Mouse (Mus musculus) left cerebral cortex, adult 8-10 months (tissue): ENCODE data around the gene Hipk2. TPM values are rescaled to one million over a fixed set of nuclear protein-coding genes. Genes with fewer than 3 reads are reported as not detected.

Source experiments
- DNase-seq, 2 experiments: peaks; one replicate each; pipeline ENCODE4 v3.0.0; 2022; ENCODE audit warnings: low spot score in 2 of 2
- total RNA-seq, 4 experiments: library from RNA; stranded (reverse); gene quantifications; 2 replicates each; pipeline ENCODE4 v1.2.4; 2022

Hipk2 gene
- total RNA-seq, 4 experiments from 2014 or later, result 63.1 to 76.0 (median 71.7) TPM

DNA sequence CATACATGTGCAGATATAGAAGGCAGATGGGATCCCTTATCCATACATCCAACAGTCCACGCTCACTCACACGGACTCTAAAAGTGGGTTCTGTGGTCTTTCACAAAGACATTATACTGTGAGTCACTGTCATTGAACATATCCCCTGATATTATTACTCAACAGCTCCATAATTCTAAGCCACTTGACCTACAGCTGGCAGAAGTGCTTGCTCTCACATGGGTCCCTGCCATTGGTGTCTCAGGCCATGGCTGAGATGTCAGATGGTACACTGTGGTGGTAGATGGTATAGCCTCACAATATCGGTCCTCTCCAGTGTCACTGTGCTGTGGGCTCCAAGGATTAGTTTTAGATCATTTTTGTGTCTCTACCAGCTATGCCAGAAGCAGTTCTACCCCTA lies 42.2 kb downstream of the Hipk2 start:
- DNase-seq, result no peak

DNA sequence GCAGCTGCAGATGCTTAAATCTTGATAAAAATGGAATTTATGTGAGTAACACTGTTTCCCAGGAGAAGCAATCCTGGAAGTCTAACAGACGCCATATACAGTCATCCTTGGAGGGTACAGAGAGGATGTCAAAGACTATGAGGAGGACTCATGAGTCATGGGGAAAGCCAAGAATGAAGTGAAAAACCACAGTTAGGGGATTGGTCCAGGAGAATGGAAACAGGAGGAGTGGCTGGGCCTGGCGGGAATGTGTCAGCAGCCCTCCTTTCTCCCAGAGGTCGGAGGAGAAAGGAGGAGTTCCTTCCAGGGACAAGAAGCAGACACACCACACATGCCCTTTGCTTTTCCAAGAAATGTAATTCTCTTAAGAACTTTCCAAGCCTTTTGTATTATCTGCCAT lies 46.5 kb downstream of the Hipk2 start:
- DNase-seq, result no peak

DNA sequence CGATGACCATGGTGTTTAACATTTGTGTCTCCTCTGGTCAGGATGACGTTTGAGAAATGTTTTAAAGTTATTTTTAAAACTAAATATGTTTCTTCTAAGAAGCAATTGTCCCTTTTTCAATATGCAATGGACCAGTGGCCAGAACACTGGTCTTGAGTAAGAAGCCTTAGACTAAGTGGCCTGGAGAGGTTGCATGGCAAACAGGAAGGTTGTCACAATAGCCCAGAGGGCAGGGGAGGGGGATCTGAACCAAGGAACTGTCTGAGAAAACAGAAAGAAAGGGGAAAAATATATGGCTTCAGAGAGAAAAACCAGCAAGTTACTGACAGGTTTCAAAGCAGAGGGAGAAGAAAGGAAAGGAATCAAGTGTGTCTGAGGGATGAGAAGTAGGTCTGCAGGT lies 47.8 kb downstream of the Hipk2 start:
- DNase-seq, result no peak

DNA sequence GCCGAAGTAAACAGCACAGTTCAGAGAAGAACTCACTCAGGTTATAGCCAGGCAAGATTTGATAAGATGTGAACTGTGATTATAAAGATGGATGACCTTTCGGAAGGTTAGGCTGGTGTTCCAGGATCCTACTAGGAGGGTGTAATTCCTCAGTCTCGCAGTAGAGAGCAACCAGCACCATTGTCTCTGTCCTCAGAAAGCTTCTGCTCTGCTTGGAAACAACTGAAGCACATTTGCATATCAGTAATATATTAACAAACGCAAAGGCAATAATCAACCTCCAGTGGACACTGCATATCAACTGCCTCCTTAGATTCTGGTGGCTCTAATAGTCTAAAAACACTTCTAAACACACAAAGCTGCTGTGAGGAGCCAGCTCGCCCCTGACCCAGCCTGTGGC lies 48.5 kb downstream of the Hipk2 start:
- no peak for DNase-seq

DNA sequence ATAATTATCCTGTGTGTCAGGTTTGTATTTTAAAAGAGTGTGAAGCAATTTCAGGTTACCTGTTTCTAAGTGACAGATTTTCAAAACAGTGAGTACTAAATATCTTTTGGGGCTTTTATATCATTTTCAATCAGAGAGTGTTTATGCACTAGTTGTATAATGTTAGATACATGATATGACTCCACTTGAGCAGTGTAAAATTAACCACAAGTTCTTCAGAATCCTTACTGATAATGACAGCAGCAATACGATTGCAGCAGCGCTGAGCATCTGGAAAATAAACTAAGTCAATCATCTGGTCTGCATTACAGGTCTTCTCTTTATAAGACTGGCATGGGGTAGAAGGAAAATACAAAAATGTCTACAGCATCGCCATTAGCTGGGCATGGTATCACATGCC lies 49.1 kb downstream of the Hipk2 start:
- no peak for DNase-seq

DNA sequence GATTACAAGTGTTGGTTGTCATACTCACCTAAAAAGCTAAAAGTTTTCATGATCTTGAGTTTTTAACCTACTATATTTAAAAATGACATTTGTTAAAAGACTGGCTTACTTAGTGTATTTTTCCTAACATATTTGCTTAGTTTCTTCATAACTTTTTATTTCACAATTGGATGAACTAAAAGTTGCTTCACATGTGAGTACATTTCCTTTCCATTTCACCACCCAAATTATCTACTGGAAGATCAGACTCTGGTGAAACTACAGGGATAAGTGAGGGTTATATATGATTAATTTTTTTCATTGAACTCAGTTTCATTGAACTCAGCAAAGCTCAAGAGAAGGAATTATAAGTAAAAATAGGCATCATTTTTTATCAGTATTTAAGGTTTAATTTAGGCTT lies 50.1 kb downstream of the Hipk2 start:
- no peak for DNase-seq

DNA sequence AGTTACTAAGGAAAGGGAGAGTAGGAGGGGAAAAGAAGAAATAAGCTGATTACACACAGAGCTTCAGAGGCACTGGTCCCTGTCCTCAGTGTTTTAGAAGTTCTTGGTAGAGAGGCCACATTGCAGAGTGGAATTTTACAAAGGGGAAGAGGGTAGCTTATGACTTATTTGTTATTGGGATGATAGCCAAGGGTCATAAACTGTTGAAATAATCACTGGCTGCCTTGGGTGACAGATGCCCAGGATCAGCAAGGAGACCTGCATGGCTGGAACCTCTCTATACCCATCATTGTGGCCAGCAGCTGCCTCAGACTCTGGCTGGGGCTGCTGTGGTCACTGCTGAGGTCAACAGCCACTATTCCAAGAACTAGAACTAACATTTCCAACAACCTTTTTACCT lies 52.1 kb downstream of the Hipk2 start:
- no peak for DNase-seq

DNA sequence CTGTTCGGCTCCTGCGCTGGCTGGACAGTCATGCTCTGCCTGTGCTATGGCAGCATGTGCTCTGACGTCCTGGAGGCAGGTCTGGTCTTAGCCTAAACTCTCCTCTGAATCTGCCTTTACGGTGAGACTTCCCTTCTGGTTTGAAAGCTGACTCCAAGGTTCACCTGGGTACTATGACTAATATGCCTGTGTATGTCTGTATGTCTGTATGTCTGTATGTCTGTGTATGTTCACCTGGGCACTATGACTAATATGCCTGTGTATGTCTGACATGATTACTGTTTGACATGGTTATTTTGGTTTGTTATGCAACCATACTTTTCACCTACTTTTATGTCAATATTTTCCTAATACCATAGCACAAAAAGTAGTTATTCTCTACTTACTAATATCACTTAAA lies 52.8 kb downstream of the Hipk2 start:
- DNase-seq, result no peak

DNA sequence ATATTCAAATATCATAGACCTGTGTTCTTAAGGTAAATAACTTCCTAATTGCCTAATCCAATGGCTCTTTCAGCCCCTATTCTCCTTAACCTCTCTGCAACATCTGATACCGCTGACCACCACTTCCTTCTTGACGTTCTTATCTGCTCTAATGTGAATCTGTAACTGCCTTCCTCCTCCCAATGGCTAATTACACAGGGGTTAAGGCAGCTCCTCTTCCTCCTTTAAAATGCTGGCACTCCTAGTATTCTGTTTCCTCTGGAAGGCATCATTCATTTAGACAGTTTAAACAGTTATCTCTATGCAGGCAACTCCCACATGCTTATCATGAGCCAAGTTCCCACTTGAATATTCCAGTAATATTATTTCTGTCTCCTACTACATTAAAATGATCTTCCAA lies 54.3 kb downstream of the Hipk2 start:
- DNase-seq, result no peak

DNA sequence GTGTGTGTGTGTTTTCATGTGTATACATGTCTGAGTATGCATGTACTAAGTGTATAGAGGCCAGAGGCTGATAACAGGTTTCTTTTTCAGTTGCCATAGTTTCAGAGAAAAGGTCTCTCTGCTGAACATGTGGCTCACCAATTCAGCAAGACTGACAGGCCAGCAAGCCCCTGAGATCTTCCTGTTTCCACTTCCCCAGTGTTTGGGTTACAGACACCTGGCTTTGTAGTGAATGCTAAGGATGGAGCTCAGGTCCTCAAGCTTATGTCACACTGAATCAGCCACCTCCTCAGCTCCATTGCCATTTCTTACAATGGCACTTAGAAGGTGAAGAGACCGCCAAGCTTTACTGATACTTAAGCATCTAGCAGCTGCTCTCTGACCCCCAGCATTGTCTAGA lies 55.1 kb downstream of the Hipk2 start:
- no peak for DNase-seq

DNA sequence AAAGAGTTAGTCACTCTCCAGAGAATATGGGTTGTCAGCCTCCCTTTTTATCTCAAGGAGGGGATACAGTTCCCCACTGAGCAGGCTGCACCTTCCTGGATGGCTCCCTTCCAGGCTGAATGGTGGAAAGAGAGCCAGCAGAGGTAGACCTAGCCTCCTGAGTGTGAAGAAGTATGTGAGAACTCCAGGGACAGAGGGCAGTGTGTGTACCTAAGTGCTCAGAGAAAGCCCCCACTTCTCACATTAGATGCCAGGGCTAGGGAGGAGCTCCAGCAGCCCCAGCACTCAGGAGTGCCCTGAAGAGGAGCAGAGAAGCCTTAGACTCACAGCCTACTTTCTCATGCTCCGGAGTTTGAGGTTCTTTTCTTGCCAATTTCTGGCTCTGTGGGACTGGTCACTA lies 59.7 kb downstream of the Hipk2 start:
- no peak for DNase-seq

DNA sequence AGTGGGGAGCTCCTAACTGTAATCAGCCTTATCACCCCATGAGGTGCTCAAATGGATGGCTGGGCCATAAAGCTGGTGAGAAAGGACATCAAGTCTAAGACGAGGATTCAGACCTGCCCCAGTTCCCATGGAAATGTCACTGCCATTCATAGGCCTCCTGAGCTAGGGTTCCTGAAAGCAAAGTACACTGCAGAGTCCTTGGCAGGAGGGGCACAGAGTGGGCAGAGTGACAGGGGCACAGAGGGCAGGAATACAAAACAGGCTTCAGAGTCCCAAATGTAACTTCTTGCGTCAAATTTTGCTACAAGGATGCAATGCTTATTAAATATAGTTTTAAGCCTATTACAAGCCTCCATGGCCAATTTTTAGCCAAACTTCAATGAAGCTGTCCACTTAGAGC lies 60.4 kb downstream of the Hipk2 start:
- DNase-seq, result no peak

DNA sequence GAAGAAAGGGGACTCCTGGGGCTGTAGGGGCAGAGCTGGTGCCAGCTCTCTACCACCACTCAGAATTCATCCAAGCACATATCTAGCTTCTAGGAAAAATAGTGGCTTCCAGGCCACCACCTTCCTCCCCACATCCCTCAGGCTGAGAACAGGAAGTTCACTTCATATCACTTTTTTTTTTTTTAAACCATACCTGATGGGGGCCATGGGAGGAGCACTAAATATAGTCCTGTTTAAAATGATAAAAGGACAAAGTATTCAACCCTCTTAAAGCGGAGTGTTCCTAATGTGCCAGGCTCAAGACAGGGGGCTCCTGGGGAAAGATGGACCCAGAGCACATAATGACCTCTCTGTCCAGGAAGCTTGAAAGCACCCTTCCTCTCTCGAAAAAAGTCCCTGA lies 61.3 kb downstream of the Hipk2 start:
- no peak for DNase-seq

DNA sequence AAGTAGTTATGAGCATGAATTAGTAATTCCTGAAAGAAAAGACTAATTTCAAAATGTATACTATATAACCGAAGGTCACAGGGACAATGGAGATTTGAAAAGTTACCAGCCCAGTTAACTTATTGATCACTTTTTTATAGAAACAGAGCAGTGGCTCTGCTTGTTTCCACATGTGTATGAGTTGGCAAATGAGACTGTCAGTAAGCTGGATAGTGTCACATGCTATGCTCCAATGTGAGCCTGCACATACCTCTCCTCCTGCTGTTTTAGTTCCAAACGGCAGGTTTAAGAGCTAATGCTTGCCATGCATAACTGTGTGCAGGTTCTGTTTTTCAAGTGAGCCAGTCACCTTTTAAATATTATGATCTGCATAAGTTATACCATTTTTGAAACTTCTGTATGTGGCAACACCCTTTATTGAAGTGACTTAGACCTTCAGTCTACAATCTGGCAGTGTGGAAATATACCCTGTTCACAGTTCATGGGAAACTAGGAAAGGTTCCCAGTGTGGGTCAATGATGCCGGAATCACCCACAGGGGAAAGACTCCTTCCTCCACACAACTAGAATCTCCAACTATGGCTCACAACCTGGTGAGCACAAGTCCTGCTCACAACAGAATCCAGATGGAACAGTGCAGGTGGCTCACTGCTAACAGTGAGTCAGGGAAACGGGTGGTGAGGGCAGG lies 64.4 kb downstream of the Hipk2 start:
- DNase-seq, result no peak

DNA sequence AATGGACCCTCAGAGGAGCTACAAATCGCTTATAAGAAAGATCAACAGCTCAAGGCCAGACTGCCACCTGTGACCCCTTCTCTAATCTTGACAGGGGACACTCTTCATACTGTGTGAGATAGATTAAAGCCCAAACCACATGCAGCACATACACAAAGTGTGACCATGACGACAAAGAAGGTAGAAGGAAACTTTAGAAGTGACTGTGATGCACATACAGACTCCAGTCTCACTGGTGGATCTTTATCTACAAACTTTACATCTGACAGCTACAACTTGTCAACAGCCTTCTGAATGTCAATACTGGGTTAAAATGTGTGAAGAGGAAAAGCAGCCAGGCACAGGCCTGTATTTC lies 65.9 kb downstream of the Hipk2 start:
- no peak for DNase-seq

DNA sequence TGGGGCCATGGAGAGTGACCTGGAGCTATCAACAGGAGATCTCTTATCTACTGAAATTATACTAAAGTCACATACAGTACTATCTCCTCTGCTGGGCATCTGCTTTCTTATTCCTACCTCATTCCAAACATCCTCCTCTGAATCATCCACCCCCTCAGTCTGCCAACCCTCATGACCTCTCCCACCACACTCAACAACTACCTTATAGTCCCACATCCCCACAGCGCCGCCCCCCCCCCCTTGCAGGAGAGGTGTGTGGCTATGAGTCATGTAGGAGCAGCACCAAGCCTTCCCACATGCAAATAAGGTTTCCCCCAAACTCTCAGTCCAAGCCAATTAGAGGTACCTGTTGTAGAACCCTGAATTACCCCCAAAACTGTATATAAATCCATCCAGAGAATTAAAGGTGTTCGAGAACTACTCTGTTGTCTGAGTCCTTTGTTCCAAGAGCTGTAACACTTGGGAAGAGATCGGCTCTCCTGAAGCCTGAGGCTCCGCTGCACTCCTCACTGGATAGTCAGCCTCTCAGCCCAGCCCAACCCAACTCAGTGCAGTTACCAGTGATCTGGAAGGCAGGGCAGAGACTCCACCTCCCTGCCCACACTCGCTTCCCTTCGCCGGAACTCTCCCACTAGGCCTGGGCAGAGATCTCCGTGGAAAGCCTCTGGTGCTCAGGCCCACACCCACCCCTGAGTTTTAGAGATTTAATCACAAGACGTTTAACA lies 66.4 kb downstream of the Hipk2 start:
- no peak for DNase-seq

DNA sequence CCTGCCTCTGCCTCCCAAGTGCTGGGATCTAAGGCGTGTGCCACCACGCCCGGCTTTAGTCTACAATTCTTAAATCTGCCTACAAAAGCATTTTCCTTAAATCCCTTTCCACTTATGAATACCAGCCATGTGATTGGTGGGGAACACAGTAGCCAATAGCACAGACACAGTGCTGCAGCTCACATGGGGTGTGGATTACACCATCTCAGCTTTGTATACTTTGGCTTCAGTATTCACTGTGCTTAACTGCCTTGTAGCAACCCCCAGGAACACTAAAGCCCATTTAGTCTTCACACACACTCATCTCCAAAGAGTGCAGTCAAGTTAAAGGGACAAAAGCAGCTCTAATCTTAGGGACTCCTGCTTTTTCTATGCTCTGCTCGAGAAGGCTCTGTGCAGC lies 67.6 kb downstream of the Hipk2 start:
- no peak for DNase-seq

DNA sequence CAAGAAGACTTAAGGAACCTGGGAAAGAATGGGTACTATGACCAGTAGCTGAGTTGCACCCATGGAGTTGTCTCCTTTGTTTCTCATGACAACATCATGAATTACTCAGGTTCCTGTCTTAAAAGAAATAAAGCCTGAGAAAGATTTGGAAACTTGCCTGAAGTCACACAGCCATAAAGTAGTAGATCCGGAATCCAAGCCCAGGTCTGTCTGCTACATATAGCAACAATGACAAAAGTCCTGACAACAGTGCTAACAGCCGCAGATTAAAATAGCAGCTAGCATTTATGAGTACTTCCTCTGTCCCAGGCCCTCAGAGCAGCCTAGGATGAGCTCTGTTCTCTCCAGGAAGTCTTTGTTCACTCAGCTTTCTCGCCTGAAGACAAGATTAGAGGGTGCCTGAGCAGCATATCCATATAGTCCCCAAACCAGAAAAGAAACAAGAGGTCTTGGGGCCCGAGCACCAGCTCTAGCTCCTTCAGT lies 69.0 kb downstream of the Hipk2 start:
- no peak for DNase-seq

DNA sequence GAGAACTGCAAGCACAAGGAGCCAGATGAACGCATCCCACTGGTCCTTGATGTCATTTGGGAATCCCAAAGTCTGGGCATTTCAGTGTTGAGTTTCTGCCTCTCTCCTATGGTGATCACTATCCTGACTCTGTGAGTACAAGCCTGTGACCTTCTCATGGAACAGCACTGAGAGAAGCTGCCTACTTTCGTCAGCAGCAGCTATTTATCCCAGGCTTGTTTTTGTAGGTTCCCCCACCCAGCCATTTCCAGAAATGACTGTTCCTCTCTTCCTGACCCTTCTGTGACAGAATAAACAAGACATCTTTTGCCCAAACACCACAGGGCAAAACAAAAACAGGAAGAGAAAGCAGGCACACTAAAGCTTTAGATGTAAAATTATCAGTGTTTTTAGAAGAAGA lies 70.4 kb downstream of the Hipk2 start:
- no peak for DNase-seq

DNA sequence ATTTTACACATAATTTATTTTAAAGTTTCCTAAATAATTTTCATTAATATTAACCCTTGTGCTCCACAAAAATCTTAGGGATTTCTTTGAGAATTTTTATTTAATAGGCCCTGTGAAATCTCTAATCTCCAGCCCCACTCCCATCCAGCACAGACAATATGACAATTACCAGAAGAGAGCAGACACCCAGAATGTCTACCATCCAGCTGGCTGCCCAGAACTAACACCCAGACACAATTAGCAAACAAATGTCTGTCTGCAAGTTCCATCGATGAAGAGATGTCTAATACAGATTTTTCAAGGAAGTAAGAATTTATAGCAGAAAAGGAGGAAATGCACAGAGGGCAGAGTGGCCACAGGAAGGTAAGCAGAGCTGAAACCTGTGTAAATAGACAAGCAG lies 74.7 kb downstream of the Hipk2 start:
- DNase-seq, result no peak

DNA sequence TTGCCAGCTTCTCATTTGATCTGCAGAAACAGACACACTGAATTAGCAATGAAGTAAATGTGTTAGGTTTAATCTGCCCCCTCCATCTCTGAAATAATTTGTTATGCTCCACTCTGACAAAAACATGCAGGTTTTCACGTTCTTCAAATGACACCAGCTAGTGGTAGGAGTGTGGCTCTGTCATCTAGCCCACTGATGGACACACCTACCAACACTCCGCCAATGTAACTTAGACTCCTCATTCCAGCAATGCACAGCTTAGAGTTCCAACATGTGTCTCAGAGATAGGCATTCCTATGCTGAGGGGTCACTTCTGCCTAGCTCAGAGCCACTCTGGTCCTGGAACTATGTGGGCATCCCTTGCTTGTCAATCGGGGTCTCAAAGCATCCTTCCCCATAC lies 78.4 kb downstream of the Hipk2 start:
- no peak for DNase-seq

DNA sequence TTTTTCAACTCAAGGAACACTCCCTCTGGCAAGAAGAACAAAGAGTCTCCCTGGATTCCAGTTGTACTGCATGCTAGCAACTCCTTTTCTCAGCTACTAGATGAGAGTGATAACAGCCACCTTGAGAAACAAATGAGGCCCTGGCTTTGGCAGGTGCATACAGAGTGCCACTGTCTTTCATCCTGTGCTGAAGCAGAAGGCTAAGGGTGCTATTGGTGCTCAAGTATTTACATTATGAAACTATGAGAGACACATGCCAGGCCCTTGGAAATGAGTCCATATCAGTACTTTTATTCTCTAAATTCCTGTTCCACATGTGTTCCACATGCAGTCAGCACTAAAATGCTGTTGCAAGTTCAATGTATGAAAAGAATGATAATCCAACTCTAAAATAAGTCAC lies 79.0 kb downstream of the Hipk2 start:
- DNase-seq, result no peak

DNA sequence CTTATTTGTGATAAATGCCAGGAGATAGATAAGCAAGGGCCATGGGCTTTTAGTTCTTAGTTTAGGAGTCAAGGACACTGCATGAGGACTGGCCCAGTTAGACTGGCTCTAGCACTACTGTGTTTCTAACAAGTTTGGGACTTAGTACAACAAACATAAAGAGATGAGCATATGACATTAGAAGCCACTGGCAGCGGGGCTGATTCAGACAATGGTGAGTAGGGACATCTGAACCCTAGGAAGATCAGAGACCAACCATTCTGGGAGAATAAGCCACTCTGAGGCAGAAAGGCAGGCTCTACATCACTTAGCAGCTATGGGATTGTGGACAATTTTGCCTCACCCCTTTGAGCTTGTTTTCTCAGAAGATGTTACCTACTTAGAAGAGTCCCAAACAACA lies 79.6 kb downstream of the Hipk2 start:
- DNase-seq, result no peak
